Mouse (Mus musculus): ENCODE results near the gene Ms4a1.

DNA sequence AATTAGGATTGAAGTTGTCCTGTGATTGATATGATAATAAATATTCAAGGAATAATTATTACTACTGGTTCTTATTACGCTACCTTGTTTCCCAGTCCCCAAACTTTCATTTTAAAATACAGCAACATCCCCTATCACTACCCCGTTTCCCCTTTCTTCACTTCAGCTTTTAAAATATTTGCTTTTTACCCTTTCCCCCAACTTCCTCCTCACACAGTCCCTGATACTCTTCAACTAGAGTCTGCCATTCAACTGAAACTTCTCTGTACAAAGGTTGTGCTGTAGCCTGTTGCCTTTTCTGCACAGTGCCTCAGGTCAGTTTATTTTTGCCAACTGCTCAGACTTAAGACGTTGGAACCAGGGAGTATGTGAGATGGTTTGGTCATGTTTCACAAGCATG lies 2.5 kb downstream of the Ms4a1 start:
- no peak for TF ChIP-seq POLR2A (IDR thresholded peaks at IDR 0.05; ENCODE audit: low read depth, low read length)
- no peak for TF ChIP-seq CTCF (IDR thresholded peaks at IDR 0.05; ENCODE audit: borderline replicate concordance, insufficient read depth, low read length)
